Mouse (Mus musculus): ENCODE measurements around the gene Gm49373. TPM values are rescaled to one million over a fixed set of nuclear protein-coding genes. Genes with fewer than 3 reads are reported as not detected.

Gm49373 gene
- total RNA-seq, 1 experiment: 2.1 TPM

DNA sequence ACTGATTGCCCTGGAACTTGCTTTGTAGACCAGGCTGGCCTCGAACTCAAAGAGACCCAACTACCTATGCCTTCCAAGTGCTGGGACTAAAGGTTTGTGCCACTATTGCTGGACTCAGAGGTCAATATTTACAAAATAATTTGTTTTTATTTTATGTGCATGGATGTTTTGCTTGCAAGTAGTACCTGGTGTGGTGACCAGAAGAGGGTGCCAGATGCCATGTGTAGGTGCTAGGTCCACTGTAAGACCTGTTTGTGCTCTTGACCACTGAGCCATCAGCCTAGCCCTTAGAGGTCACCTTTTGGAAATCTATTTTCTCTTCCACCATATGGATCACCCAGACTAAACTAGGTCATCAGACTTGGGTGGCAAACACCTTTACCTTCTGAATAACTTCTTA, 50.2 kb downstream of the Gm49373 start:
- peaks cover 58% of the 10 kb centered on the region for H3K36me3 ChIP-seq (ENCODE audit: control insufficient read depth, insufficient read depth, low read length, poor library complexity, severe bottlenecking)
- no peaks in the 10 kb centered on the region for H3K9me3 ChIP-seq (ENCODE audit: control insufficient read depth, insufficient read depth, low read depth, low read length)
- in situ Hi-C loops (cut with MboI; ENCODE audit: low sequenced_read_pairs in 2 of 2, unreplicated experiment in 2 of 2): no loop called here
- H3K4me1 ChIP-seq (ENCODE audit: control insufficient read depth in 2 of 2, insufficient read depth in 2 of 2, low read length in 2 of 2, poor library complexity in 1 of 2): peaks cover 3 to 25% of the 10 kb centered on the region in 2 experiments; a peak in 3 of 4 replicates
- H3K9ac ChIP-seq (ENCODE audit: insufficient read depth, low read depth, low read length, poor library complexity, severe bottlenecking): no peak overlapping the region
- DNase-seq (ENCODE audit: low read depth, low spot score): no peak
- H3K4me3 ChIP-seq (ENCODE audit: insufficient read depth in 1 of 2, low read depth in 1 of 2, low read length in 2 of 2, poor library complexity in 1 of 2, severe bottlenecking in 1 of 2): no peak overlapping the region
- TF ChIP-seq HCFC1 (IDR thresholded peaks at IDR 0.05; ENCODE audit: borderline replicate concordance, insufficient read depth, low read length) (no peak), MAFK (IDR thresholded peaks at IDR 0.05; ENCODE audit: insufficient read depth, low read depth, low read length) (no peak), CHD2 (IDR thresholded peaks at IDR 0.05; ENCODE audit: low read depth, low read length) (no peak), ZNF384 (IDR thresholded peaks at IDR 0.05; ENCODE audit: low read depth, low read length) (no peak), ZC3H11A (IDR thresholded peaks at IDR 0.05; ENCODE audit: borderline replicate concordance, low read depth, low read length) (no peak)
- H3K27ac ChIP-seq (ENCODE audit: insufficient read depth, low read depth, low read length, poor library complexity, severe bottlenecking): no peak overlapping the region

GRCm38 (mm10) chr9:21022288-21022687, 50.6 kb downstream of the Gm49373 start:
- Histone ChIP-seq H3K36me3 (ENCODE audit: control insufficient read depth, insufficient read depth, low read length, poor library complexity, severe bottlenecking) (peaks cover 53% of the 10 kb centered on the region), H3K9me3 (ENCODE audit: control insufficient read depth, insufficient read depth, low read depth, low read length) (no peaks in the 10 kb centered on the region), H3K27ac (ENCODE audit: insufficient read depth, low read depth, low read length, poor library complexity, severe bottlenecking) (no peak overlapping the region), H3K9ac (ENCODE audit: insufficient read depth, low read depth, low read length, poor library complexity, severe bottlenecking) (no peak overlapping the region), H3K4me3 (ENCODE audit: insufficient read depth in 1 of 2, low read depth in 1 of 2, low read length in 2 of 2, poor library complexity in 1 of 2, severe bottlenecking in 1 of 2) (no peak overlapping the region), H3K4me1 (ENCODE audit: control insufficient read depth in 2 of 2, insufficient read depth in 2 of 2, low read length in 2 of 2, poor library complexity in 1 of 2) (peaks cover 2 to 24% of the 10 kb centered on the region in 2 experiments; a peak in 2 of 4 replicates)
- TF ChIP-seq HCFC1 (IDR thresholded peaks at IDR 0.05; ENCODE audit: borderline replicate concordance, insufficient read depth, low read length) (no peak), ZNF384 (IDR thresholded peaks at IDR 0.05; ENCODE audit: low read depth, low read length) (no peak), ZC3H11A (IDR thresholded peaks at IDR 0.05; ENCODE audit: borderline replicate concordance, low read depth, low read length) (no peak), CHD2 (IDR thresholded peaks at IDR 0.05; ENCODE audit: low read depth, low read length) (no peak)
- in situ Hi-C loops (cut with MboI; ENCODE audit: low sequenced_read_pairs in 2 of 2, unreplicated experiment in 2 of 2): no loop called here
- no peak for DNase-seq (ENCODE audit: low read depth, low spot score)

- in situ Hi-C loops (cut with MboI; ENCODE audit: low sequenced_read_pairs in 2 of 2, unreplicated experiment in 2 of 2): no loop called here
Observed at GRCm38 (mm10) chr9:21021363-21021762, 51.5 kb downstream of the Gm49373 start.

DNA sequence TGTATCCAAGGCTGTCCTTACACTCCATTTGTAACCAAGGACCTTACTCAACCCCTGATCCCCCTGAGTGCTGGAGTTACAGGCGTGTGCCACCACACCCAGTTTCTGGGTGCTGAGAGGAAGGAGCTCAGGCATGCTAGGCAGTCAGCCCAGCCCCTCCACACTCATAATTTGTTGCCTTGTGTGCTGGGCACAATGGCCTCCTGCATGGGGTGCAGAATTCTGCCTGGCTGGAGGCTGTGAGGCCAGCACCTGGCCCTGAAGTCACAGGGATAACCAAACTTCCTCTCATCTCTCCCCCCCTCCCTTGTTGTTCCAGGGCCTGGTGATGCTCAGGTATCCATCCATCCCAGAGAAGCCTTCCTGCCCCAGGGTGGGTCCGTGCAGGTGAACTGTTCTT, 54.3 kb downstream of the Gm49373 start:
- Histone ChIP-seq H3K9ac (ENCODE audit: insufficient read depth, low read depth, low read length, poor library complexity, severe bottlenecking) (no peak overlapping the region), H3K27ac (ENCODE audit: insufficient read depth, low read depth, low read length, poor library complexity, severe bottlenecking) (no peak overlapping the region), H3K4me3 (ENCODE audit: insufficient read depth in 1 of 2, low read depth in 1 of 2, low read length in 2 of 2, poor library complexity in 1 of 2, severe bottlenecking in 1 of 2) (no peak overlapping the region), H3K9me3 (ENCODE audit: control insufficient read depth, insufficient read depth, low read depth, low read length) (no peaks in the 10 kb centered on the region), H3K4me1 (ENCODE audit: control insufficient read depth in 2 of 2, insufficient read depth in 2 of 2, low read length in 2 of 2, poor library complexity in 1 of 2) (peaks cover 8 to 16% of the 10 kb centered on the region in 2 experiments; a peak in 3 of 4 replicates), H3K36me3 (ENCODE audit: control insufficient read depth, insufficient read depth, low read length, poor library complexity, severe bottlenecking) (peaks cover 35% of the 10 kb centered on the region)
- in situ Hi-C loops (cut with MboI; ENCODE audit: low sequenced_read_pairs in 2 of 2, unreplicated experiment in 2 of 2): no loop called here
- TF ChIP-seq CHD2 (IDR thresholded peaks at IDR 0.05; ENCODE audit: low read depth, low read length) (no peak), ZC3H11A (IDR thresholded peaks at IDR 0.05; ENCODE audit: borderline replicate concordance, low read depth, low read length) (no peak), HCFC1 (IDR thresholded peaks at IDR 0.05; ENCODE audit: borderline replicate concordance, insufficient read depth, low read length) (no peak), MAFK (IDR thresholded peaks at IDR 0.05; ENCODE audit: insufficient read depth, low read depth, low read length) (no peak), ZNF384 (IDR thresholded peaks at IDR 0.05; ENCODE audit: low read depth, low read length) (no peak)
- no peak for DNase-seq (ENCODE audit: low read depth, low spot score)

More at GRCm38 (mm10) chr9:21021363-21021762, 51.5 kb downstream of the Gm49373 start:
- peaks cover 46% of the 10 kb centered on the region for H3K36me3 ChIP-seq (ENCODE audit: control insufficient read depth, insufficient read depth, low read length, poor library complexity, severe bottlenecking)
- H3K9ac ChIP-seq (ENCODE audit: insufficient read depth, low read depth, low read length, poor library complexity, severe bottlenecking): no peak overlapping the region
- no peaks in the 10 kb centered on the region for H3K9me3 ChIP-seq (ENCODE audit: control insufficient read depth, insufficient read depth, low read depth, low read length)
- TF ChIP-seq CHD2 (IDR thresholded peaks at IDR 0.05; ENCODE audit: low read depth, low read length): no peak
- no peak for TF ChIP-seq MAFK (IDR thresholded peaks at IDR 0.05; ENCODE audit: insufficient read depth, low read depth, low read length)
- TF ChIP-seq ZNF384 (IDR thresholded peaks at IDR 0.05; ENCODE audit: low read depth, low read length): no peak
- TF ChIP-seq ZC3H11A (IDR thresholded peaks at IDR 0.05; ENCODE audit: borderline replicate concordance, low read depth, low read length): no peak
- no peak for TF ChIP-seq HCFC1 (IDR thresholded peaks at IDR 0.05; ENCODE audit: borderline replicate concordance, insufficient read depth, low read length)
- no peak overlapping the region for H3K4me3 ChIP-seq (ENCODE audit: insufficient read depth in 1 of 2, low read depth in 1 of 2, low read length in 2 of 2, poor library complexity in 1 of 2, severe bottlenecking in 1 of 2)
- DNase-seq (ENCODE audit: low read depth, low spot score): no peak
- peaks cover 4 to 19% of the 10 kb centered on the region in 2 experiments; a peak in 3 of 4 replicates for H3K4me1 ChIP-seq (ENCODE audit: control insufficient read depth in 2 of 2, insufficient read depth in 2 of 2, low read length in 2 of 2, poor library complexity in 1 of 2)
- H3K27ac ChIP-seq (ENCODE audit: insufficient read depth, low read depth, low read length, poor library complexity, severe bottlenecking): no peak overlapping the region

Measured in ES-E14 (cell line).